Mouse (Mus musculus): ENCODE results near the gene Krtcap3.

The Krtcap3 gene

DNA sequence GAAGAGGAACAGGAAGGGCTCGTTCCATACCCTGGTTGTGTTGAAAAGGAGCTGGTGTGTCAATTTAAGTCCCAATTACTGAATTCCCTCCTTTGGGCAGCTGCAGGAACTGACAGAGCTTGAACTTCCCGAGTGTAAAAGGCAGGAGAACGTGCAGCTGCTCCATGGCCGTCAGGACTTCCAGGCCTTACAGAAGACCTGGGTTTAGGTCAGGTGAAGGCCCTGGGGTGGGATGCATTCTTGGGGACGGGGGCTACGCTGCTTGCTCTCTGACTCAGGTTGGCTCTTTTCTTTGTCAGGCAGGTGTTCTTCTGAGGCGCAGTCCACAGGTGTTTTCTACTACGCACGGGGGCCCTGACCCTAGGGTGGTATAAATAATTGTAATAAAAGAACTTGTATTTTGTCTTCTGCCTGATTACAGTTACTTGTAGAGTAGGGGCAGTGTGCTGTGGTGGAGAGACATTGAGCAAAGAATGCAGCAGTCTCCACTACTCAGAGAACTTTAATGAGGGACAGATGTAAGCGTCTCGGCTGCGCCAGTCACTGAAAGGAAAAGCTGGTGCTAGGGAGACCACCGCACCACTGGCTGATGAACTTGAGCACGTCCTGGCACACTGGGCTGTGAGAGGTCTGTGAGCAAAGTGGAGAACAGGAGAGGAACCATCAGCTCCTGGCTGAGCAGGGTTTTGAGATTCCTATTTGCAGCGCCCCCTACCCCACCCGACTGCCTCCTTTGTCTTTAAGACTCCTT is 1.5 kb downstream of the Krtcap3 start:
- DNase-seq (ENCODE audit: low spot score in 2 of 2), result peak in 1 of 2 experiments; percentile 21

DNA sequence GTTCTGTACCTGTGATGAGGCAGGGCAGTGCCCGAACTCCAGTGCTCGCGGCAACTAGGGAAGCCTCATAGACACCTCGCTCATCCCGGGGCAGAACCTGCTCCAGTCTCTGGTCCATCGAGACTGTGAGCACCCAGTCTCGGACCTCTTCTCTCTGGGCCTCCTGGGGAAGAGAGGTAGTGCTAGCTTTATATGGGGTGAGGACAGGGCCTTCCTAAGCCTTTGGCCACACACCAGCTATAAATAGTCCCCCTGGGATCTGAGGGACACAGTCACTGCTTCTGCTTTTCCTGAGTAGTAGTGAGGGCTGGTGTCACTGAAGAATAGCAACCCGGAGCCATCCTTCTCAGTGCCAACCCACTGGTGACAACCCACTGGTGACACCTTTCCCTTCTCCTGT is 2.3 kb downstream of the Krtcap3 start:
- no peak for DNase-seq (ENCODE audit: low spot score in 2 of 2)

DNA sequence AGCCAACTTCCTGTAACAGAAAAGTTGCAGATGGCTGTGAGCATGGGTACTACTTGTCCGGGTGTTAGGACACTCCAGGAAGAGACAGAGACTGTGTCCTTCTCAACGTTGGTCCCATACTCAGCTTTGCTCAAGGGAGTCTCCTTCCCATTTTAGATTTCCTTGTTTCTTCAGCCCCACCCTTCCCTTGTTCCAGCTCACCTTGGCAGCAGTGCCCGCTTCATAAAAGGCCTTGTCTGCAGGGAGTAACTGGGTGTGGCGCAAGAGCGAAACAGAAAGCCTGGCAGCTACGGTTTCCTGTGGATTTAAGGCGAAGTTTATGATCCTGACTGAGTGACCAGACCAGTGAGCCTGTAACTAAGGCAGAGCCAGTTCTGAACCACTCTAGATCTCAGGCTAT is 3.0 kb downstream of the Krtcap3 start:
- DNase-seq (ENCODE audit: low spot score in 2 of 2), result peak in 1 of 2 experiments; percentile 19

DNA sequence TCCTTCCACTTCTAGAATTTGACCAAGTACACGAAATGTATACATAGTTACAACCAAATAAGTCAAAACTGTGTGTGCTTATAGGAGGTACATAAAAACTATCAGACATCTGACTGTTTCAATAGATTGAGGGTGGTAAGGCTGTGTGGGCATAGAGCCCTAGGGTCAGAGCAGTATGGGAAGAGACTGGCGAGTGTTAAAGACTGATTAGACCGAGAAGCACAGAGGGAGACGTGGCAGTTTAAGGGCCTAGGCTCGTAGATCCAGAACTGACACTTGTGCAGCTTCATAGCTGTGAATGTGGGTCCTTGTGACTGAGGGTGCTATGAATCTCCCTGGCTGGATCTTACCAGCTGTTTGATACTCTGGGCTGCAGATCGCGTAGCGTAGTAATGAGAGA is 3.4 kb downstream of the Krtcap3 start:
- DNase-seq (ENCODE audit: low spot score in 2 of 2), result no peak

DNA sequence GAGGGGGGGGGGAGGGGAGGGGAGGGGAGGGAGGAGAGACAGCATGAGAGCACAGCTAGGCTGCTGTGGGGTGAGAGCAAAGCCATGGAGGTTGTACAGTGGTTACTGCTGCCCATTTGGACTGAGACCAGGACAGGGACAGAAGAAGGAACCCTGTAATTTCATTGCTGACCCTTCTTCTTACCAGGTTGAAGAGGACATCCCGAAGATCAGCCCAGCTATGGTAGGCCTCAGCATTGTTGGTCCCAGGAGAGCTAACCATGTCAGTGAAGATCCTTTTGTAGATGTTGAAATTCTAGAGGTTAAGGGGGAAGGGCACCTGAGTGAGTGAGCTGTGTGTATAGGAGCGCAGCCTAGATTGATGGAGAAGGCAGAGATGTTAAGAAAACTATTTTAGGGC is 3.9 kb downstream of the Krtcap3 start:
- peak in 1 of 2 experiments; percentile 18 for DNase-seq (ENCODE audit: low spot score in 2 of 2)

DNA sequence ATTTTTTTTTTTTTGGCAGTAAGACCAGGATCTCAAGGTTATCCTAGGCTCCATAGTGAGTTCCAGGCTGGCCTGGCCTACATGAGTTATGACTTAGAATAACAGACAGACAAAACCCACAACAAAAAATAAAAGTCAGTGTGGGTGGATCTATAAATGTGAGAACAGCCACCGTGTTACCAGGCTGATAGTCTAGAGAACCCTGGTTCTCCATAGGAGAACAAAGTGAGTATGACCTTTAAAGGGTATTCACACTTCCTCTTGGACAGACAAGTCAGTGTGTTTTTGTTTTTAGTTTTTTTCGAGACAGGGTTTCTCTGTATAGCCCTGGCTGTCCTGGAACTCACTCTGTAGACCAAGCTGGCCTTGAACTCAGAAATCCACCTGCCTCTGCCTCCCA is 4.5 kb downstream of the Krtcap3 start:
- no peak for DNase-seq (ENCODE audit: low spot score in 2 of 2)

DNA sequence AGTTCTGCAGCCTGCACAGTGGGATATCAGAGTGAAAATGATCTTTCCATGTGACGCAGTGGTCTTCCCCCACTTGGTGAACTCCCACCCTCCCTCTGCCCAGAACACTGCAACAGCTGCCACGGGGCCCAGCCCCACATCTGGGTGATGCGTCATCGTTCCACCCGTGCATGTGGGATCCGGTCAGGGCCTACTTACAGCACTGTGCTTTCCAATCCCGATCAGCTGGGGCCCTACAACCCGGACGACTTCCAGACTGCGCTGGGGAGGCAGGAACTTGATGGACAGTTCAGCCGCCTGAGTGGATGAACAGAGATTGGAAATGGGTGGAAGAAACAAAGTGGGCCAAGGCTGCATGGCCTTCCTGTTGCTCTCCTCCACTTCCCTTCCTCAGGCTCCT is 6.1 kb downstream of the Krtcap3 start:
- DNase-seq (ENCODE audit: low spot score in 2 of 2), result no peak

DNA sequence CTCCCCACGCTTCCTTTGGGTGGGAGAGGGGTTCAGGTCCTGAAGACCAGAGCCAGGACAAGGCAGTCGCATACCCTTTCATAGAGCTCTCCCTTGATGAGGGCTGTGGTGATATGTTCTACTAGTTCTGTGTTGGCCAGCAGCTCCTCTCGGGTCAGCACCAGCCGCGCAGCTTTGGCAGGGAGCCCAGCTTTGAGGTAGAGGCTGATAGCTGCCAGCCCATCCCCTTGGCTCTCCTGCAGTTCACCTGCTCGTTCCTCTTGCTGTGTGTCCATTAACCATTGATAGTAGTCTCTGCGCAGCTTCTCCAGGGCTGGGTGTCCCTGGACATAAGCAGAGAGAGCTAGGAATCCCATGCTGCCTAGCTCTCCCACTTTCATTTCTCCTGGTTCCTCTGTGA is 14.6 kb downstream of the Krtcap3 start:
- no peak for DNase-seq (ENCODE audit: low spot score in 2 of 2)

DNA sequence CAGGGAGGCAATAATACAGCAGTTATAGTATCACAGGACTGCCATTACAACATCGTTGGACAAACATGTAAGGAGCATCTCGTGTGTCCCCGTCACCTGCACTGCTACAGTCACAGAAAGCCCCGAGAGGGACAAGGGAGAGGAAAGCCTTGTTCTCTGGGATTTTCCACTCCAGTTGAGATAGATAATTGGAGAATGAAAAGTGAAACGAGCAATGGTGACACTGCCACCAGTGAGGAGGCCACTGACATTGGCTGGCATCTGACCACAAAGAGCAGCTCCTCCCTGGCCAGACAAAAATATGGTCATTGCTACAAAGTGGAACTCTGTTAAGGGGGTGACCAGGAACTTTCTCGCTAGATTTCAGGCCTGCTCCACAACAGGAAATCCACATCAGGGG is 16.2 kb downstream of the Krtcap3 start:
- DNase-seq (ENCODE audit: low spot score in 2 of 2), result no peak

DNA sequence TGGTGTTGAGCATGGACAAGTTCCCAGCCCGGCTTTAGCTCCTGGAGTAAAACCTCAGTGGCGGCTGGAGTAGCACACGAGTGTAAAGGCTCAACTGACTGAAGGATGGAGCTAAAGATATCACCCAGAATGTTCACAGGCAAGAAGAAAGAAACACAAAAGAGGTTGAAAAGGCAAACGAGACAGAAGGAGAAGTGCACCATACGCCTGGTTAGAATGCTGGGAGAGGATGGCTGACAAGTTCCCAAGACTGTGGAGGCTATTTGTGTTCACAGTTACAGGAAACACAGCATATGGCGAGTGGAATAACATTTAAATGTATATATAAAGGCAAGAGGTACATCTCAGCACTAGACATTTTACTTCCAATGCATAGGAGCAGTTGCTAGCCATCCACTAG is 21.5 kb downstream of the Krtcap3 start:
- no peak for DNase-seq (ENCODE audit: low spot score in 2 of 2)

DNA sequence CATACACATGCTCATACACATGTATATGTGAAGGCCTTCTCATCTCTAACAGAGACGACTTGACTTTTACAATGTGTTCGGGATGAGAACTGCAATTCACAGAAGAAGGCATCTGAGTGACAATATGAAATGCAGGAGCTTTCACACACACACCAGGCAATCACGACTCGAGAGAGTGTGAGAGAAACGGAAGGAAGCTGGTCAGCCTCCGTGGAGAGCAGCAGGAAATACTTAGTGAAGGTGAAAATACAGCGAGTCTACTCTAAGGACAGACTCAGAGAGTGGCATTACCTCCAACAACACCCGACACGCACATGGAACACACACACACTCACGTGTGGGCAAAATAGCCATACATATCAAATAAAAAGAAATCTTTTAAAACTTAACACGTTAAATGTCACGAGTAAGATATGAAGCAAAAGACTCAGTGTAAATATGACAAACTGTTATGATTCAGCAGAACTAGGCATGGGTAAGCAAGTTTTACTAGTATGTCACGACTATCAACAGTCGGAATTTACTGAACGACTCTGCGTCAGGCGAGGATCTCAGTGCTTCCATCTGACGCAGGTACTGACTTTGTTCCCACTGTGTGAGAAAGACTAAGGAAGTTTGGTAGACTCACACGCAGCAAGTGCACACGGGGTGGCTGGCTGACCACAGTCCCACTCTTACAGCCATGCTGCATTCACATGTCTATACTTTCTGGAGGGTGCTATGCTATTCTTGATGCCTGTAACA is 27.9 kb downstream of the Krtcap3 start:
- DNase-seq (ENCODE audit: low spot score in 2 of 2), result no peak

DNA sequence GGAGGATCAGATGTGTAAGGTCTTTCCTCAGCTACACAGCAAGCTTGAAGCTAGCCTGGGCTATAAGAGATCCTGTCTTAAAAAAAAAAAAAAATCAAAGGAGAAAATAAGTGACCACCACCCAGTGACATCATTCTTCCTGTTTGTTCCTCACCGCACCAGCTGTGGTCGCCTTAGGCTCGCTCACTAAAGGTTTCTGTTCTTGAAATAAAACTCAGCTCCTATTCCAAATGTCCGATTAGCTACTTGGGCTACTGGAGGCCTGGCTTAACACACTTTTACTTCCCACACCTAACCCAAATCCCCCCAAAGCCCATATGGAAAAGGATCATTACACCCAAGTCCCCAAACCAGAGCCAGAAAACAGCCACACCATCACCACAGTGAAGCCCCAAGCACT is 36.7 kb downstream of the Krtcap3 start:
- no peak for DNase-seq (ENCODE audit: low spot score in 2 of 2)

DNA sequence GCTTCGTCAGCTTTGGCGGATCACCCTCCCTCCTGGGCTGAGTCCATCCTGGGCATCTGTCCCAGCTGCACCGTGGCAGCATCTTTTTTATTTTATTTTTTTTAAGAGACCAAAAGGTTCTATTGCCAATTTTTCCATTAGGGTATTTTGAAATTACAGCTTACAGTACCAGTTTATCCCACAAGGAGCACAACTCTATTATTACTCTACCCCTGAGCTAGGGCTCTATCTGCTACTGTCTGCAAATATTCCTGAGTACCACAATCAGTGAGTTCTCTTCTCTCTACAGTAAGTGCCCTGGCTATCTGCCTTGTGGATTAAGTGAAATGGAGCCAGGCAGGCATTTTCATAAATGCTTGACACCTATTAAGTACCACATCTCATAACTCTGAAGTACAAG is 37.2 kb downstream of the Krtcap3 start:
- DNase-seq (ENCODE audit: low spot score in 2 of 2), result no peak

DNA sequence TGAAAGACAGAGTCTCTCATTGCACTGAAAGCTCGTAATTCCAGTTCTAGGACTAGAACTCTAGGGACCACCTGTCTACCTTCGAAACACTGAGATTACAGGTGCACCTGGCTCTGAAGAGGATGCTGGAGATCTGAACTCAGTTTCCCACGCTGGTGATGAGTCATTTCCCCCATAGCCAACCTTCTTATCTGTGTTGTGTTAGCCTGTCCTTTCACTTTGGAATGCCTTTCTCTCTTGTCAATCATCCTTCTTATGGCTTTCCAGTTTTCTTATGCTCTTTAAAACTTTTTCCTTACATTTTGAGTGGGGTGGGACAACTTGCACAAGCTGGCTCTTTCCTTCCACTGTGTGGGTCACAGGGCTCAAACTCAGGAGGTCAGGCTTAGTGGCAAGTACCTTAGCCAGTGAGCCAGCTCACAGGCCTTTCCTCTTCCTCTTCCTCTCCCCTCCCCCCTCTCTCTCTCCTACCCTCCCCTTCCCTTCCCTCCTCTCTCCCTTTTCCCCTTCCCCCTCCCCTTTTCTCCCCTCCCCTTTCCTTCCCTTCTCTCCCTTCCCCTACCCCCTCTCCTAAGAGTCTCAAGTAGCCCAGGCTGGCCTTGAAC is 38.2 kb downstream of the Krtcap3 start:
- DNase-seq (ENCODE audit: low spot score in 2 of 2), result no peak

DNA sequence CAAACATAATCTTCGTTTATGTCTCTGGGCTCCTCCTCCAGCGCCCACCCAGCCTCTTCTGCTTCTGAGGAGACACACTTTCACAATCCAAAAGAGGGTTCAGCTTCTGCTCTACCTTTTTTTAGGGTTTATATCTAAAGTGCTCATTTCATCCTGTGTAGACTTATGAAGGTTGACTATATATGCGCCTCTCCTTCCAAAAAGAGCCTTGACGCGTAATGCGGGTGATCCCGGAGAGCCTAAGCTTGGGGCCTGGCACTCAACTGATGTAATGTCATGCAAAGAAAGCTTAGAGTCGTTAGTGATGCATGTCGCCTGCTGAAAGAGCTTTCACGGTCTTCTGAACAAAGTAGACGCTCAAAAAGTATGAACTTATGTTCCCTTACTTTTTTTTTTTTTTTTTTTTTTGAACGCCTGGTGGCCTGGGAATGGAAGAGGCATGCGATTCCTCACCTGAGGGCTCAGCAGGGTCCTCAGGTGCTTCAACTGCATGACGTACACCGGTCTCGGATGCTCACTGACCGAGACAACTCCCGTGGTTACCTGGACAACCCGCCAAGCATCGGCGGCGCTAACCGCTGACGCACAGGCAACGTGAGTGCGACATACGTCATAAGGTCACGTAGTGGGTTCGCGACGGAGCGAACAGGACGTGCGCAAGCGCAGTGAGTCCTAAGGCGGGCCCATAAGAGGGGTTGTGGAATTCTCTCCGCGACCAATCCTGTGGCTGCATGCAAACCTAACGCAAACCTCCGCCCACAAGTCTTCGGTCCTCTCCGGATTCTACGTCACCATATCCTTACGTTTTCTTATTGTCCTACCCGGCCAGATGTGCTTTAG is 39.2 kb downstream of the Krtcap3 start, which contains the start of gene Ift172:
Gene Ift172, minus strand, starts transcription at position 596 of the 840 bp plus-strand sequence.
- peak; percentile 98 for DNase-seq (ENCODE audit: low spot score in 2 of 2)

DNA sequence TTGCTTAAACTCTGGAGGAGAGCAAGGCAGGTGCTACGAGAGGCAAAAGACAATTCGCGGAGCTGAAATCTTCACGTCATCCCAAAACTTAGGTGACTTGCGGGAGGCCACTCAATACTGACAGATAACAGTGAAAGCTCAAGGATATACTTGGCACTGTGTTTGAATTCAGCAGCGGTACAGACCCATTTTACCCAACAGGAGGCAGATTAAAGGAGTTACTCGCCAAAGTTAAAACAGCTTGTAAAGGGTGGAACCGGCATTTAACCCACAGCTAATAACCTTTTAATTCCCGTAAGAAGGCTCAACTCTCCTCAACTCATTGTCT is 39.8 kb downstream of the Krtcap3 start:
- DNase-seq (ENCODE audit: low spot score in 2 of 2), result no peak

DNA sequence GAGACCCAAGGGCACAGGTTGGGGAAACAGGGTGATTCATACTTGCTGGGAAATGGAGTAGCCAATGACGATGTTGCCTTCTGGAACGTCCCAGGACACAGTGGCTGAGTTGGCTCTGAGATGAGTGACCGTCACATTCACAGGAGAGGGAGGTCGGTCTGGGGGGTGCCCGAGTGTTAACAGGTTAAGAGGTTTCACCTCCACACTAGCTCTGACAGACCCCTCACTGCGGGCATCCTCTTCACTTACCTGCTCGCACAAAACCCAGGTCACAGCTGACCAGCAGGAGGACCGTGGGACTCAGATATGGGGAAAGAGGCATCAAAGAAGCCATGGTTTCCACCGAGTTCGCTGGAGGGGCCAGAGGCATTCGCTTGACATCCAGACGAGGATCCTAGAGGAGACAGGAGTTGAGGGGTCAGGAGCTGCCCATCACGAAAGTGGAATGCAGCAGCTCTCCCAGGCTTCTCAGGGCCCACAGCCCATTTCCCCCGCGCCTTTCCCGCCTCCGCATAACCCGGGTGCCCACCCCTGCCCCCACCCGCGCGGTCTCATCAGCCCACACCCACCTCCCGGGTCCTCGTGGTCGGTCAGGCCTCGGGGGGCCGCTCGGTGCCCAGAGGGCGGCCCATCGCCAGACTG is 43.6 kb downstream of the Krtcap3 start:
- DNase-seq (ENCODE audit: low spot score in 2 of 2), result no peak

DNA sequence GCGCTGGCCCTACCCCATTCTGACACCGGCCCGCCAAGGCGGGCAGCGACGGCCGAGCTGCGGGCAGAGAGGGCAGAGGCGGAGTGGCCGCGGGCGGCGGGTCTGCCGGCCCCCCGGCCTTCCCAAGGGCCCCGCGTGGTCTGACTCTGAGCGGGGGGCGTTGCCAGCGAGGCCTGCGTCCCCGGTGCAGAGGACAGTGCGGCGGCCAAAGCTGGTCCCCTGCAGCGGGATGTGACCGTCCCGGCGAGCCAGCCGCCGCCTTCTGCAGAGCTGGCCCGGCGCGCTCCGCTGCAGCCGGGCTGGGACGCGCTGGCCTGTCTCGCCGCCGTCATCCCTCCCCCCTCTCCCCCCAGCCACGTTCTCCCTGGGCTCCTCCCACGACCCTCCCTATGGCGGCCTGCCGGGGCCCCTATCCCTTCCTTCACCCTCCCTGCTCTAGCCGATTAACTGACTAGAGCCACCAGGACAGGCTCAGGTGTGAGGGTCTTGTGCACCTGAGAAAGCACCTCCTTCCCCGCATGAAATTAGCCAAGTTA is 44.2 kb downstream of the Krtcap3 start, which contains the start of gene Fndc4:
Gene Fndc4, minus strand, starts transcription at position 475 of the 536 bp plus-strand sequence.
- peak; percentile 80 to 83 for DNase-seq (ENCODE audit: low spot score in 2 of 2)

DNA sequence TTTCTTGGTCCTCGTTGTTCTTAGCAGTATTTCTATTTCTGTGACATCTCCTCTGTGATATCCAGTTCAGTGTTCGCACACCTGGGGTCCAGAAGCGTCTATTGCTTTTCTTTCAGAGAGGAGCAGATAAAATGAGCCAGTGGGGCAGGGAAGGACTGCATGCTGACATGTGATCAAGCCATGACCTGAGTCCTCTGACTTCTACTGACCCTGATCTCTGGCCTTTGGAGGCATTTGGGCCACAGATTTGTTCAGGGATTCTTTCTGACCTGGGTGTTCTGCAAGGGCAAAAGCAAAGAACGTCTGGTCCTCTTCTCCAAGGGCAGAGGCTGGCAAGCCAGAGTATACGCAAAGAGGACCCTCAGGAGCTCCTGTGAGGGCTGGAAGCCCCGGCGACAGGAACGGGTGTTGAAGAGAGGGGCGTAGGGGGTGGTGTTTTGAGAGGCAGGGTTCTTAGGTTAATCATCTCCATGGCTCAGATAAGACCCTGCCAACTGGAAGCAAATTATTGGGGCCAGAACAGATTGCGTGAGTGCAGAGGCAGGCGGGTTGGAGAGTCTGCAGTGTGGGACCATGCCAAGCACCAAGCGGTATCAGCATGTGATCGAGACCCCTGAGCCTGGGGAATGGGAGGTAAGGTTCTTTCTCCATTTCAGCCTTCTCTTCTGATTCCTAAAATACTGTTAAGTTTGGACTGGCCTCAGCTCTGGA is 45.7 kb downstream of the Krtcap3 start, which contains the start of gene Gckr:
Gene Gckr, plus strand, starts transcription at position 397 of the 711 bp plus-strand sequence.
- DNase-seq (ENCODE audit: low spot score in 2 of 2), result no peak

DNA sequence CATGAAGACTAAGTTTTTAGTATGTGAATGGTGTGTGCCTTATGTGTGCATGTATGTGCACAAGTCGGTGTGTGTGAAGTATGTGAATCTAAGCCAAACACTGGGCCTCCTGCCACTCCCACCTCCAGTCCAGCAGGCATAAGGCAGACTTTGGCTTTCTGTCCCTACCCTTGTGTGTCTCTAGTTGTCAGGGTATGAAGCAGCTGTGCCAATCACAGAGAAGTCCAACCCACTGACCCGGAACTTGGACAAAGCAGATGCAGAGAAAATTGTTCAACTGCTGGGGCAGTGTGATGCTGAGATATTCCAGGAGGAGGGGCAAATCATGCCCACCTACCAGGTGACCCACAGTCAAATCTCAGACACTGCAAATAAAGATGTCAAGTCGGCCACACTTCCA is 46.5 kb downstream of the Krtcap3 start:
- DNase-seq (ENCODE audit: low spot score in 2 of 2), result no peak
